Mouse (Mus musculus) lung, embryonic 14.5 days (tissue): ENCODE results near the gene Hlcs. TPM values are rescaled to one million over a fixed set of nuclear protein-coding genes. Genes with fewer than 3 reads are reported as not detected.
A peak's percentile ranks its signal among the peaks of the same experiment; 100 is the strongest.

Source experiments
- ATAC-seq: fragments of 200-750 bp; cut with Nextera tagmentation; 2 replicates; pipeline ENCODE4 v1.8.0; 2017; ENCODE audit warnings: mild to moderate bottlenecking, moderate TSS enrichment, moderate library complexity; ENCODE audit not compliant: insufficient read depth
- DNase-seq: peaks from one replicate; pipeline ENCODE4 v3.0.0-alpha.2; 2015
- H3K27ac ChIP-seq: fragments of 300-500 bp; sonication (generic); 2 replicates; pipeline ENCODE4 v1.5.1; 2014; ENCODE audit warnings: low read depth, mild to moderate bottlenecking, moderate library complexity
- H3K27me3 ChIP-seq: fragments of 300-500 bp; sonication (generic); 2 replicates; pipeline ENCODE4 v1.6.1; 2014; ENCODE audit warnings: low read length, control low read depth; ENCODE audit not compliant: insufficient read depth
- H3K36me3 ChIP-seq: fragments of 300-500 bp; sonication (generic); 2 replicates; pipeline ENCODE4 v1.6.1; 2014; ENCODE audit warnings: control low read depth; ENCODE audit not compliant: insufficient read depth
- H3K4me1 ChIP-seq: fragments of 300-500 bp; sonication (generic); 2 replicates; pipeline ENCODE4 v1.6.1; 2014; ENCODE audit warnings: antibody characterized with exemption, control low read depth; ENCODE audit not compliant: insufficient read depth
- H3K4me2 ChIP-seq: fragments of 300-500 bp; sonication (generic); 2 replicates; pipeline ENCODE4 v1.6.1; 2014; ENCODE audit warnings: mild to moderate bottlenecking
- H3K4me3 ChIP-seq: fragments of 300-500 bp; sonication (generic); 2 replicates; pipeline ENCODE4 v1.5.1; 2014; ENCODE audit warnings: low read depth, low read length
- H3K9ac ChIP-seq: fragments of 300-500 bp; sonication (generic); 2 replicates; pipeline ENCODE4 v1.6.1; 2014
- H3K9me3 ChIP-seq: fragments of 300-500 bp; sonication (generic); 2 replicates; pipeline ENCODE4 v1.6.1; 2016; ENCODE audit warnings: low read depth, low read length, control low read depth
- CTCF ChIP-seq: IDR thresholded peaks from 2 replicates; pipeline ENCODE4 v1.5.1; 2016; ENCODE audit warnings: antibody characterized with exemption, low read depth
- WGBS: fragments of 180-500 bp; shearing (Covaris S2); extraction: QIAGEN DNeasy Blood & Tissue Kit; methylation state at CpG from one replicate; pipeline ENCODE4 v1.1.7; 2014; 5-methylcytosine and 5-hydroxymethylcytosine counted together
- polyA plus RNA-seq: library from polyadenylated mRNA; unstranded; fragments of >200 nt; fragmentation: Nextera tagmentation; extraction: Ambion mirVana; gene quantifications from 2 replicates; pipeline ENCODE4 v1.2.1, GENCODE M21; 2014

Hlcs gene
- polyA plus RNA-seq, 1 experiment from 2014 or later: 8.0 TPM

DNA sequence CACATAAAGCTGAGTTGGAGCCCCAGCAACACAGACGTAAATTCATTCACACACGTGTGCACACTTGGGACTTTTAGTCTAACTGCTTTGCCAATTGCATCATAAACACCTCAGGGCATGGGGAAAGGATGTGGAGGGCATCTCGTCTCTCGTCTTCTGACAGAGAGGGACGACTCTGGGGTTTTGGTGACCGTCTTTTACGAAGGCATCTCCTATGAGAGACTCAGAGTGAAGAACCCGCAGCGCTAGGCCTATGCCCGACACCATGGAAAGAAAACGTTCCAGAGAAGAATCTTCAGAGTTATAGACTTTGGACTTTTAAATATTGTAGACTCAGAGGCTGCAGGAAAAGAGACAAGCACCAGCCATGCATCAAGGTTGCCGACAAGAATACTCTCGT lies 61.6 kb downstream of the Hlcs start:
- no peak overlapping the region for H3K4me3 ChIP-seq
- TF ChIP-seq CTCF: no peak
- H3K27me3 ChIP-seq: no peaks in the 10 kb centered on the region
- ATAC-seq (no peak), DNase-seq (no peak)
- 81% methylated on average over 13 of the region's 13 CpGs for WGBS
- H3K9me3 ChIP-seq: no peaks in the 10 kb centered on the region
- H3K4me1 ChIP-seq: peaks cover 5% of the 10 kb centered on the region; the same call in 1 of the 2 replicates
- H3K27ac ChIP-seq: no peak overlapping the region
- no peaks in the 10 kb centered on the region for H3K36me3 ChIP-seq
- H3K4me2 ChIP-seq: no peak overlapping the region
- no peak overlapping the region for H3K9ac ChIP-seq

DNA sequence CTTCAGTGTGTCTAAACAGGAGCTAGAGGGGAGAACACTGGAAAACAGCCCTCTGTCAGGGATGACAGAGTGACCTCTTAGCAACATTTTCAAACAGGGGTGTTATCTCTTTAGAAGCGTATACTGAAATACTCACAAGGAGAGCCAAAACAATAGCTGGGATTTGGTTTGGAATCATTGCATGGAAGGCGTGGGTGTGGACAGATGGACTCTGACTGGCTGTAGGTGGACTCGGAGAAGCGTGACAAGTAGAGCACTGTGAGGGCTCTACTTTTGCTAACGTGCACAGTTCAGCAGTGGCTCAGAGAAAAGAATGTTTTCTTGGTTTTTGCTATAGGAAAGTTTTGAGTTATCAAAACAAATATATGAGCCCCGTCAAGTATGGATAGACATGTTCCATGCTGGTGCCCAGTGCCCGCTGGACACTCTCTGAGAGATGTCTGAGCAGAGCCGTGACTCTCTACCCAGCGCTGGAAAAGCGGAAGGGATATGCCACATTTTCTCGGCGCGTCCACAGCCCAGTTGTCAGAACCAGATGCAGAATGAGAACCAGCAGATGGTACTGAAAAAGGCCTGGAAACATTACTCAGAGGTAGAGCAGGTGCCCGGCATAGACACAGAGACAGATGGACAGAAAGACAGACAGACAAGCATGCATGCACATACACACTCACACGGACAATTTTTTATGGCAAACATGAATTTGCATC lies 62.6 kb downstream of the Hlcs start:
- Histone ChIP-seq H3K4me1 (peaks cover 5% of the 10 kb centered on the region; the same call in 1 of the 2 replicates), H3K4me2 (peak overlapping the region; percentile 50), H3K4me3 (no peak overlapping the region), H3K36me3 (no peaks in the 10 kb centered on the region), H3K9me3 (no peaks in the 10 kb centered on the region), H3K27me3 (no peaks in the 10 kb centered on the region), H3K27ac (no peak overlapping the region), H3K9ac (no peak overlapping the region)
- no peak for TF ChIP-seq CTCF
- 62% methylated on average over 15 of the region's 15 CpGs for WGBS
- peak; percentile 24 for DNase-seq
- ATAC-seq: no peak

DNA sequence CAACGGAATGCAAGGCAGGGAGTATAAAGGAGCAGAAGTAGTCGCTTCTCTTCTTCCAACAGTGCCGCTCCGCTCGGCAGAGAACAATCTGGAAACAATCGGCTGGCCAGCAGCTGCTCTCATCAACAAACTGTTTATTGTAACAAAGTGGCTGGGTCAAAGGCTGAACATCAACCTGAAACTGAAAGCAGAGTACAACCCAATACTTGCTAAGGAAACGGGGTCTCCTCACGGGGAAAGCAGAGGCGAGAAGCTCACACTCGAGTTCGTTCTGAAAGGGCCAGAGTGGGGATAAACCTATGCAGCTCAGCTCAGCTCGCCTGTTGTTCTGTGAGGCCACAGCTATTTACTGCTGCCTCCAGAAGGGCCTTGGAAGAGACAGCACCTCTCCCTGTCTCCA lies 63.2 kb downstream of the Hlcs start:
- Histone ChIP-seq H3K4me2 (peak overlapping the region; percentile 50), H3K9ac (no peak overlapping the region), H3K27me3 (no peaks in the 10 kb centered on the region), H3K4me3 (no peak overlapping the region), H3K27ac (no peak overlapping the region), H3K36me3 (no peaks in the 10 kb centered on the region), H3K4me1 (peaks cover 5% of the 10 kb centered on the region; the same call in 1 of the 2 replicates), H3K9me3 (no peaks in the 10 kb centered on the region)
- 19% methylated on average over 12 of the region's 12 CpGs for WGBS
- TF ChIP-seq CTCF: no peak
- DNase-seq (peak; percentile 59), ATAC-seq (no peak)

DNA sequence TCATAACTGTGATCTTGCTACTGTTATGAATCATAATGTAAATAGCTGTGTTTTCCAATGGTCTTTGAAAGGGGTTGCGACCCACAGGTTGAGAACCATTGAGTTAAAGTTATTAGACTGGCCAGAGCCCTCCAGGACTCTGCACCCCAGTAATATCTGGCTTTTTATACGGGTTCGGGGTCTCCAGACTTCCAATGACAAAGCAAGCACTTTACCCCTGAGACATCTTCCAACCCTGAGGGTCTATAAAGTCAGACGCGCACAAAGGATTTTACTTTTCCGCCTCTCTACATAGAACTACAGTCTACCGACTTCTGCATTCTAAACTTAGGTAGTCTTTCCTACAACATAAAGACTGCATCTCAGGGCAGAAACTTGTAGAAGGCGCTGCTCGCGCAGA lies 63.7 kb downstream of the Hlcs start:
- no peaks in the 10 kb centered on the region for H3K9me3 ChIP-seq
- DNase-seq: no peak
- H3K36me3 ChIP-seq: no peaks in the 10 kb centered on the region
- H3K4me2 ChIP-seq: peak overlapping the region; percentile 50
- H3K4me1 ChIP-seq: peaks cover 5% of the 10 kb centered on the region; the same call in 1 of the 2 replicates
- H3K4me3 ChIP-seq: no peak overlapping the region
- no peak for ATAC-seq
- H3K9ac ChIP-seq: no peak overlapping the region
- WGBS: 62% methylated on average over 10 of the region's 10 CpGs
- TF ChIP-seq CTCF: no peak
- no peaks in the 10 kb centered on the region for H3K27me3 ChIP-seq
- no peak overlapping the region for H3K27ac ChIP-seq

DNA sequence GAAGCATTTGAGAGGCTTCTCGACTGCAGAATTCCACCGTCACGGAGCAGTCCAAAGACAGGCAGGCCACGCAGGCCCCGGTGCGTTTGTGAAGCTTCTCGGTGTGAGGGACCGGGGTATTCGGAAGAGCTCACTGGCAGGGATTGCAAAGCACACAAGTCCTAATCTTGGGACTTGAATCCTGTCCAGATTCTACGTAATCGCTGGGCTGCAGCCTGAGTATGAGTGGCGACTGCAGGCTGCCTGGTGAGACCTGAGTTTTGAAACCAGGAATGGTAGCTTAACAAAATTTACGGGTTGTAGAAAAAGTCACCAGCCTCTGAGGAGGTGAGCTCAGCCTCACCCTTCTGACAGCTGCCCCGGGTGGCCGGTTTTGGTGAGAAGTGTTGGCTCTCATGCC lies 64.7 kb downstream of the Hlcs start:
- 67% methylated on average over 15 of the region's 15 CpGs for WGBS
- Histone ChIP-seq H3K27ac (no peak overlapping the region), H3K9ac (no peak overlapping the region), H3K4me1 (peaks cover 5% of the 10 kb centered on the region; the same call in 1 of the 2 replicates), H3K27me3 (no peaks in the 10 kb centered on the region), H3K4me2 (no peak overlapping the region), H3K4me3 (no peak overlapping the region), H3K36me3 (no peaks in the 10 kb centered on the region), H3K9me3 (no peaks in the 10 kb centered on the region)
- DNase-seq (peak; percentile 60), ATAC-seq (no peak)
- no peak for TF ChIP-seq CTCF

DNA sequence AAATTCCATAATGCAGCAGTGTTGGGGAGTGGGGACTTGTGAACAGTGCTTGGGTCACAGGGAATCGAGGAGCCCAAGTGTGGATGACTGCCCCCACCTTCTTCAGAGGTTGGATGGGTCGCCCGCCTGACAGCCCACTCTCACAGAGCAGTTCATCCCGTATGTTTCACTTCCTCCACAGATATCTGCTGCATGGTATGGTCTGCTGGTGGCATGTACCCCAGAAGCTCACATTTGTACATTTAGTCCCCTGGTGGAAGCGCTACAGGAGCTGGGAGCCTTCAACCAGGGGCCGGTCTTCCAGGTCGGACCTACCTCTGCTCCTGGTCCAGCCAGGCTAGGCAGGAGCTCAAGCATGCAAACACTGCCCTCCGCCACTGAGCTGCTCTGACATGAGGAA lies 66.4 kb downstream of the Hlcs start:
- no peak for ATAC-seq

DNA sequence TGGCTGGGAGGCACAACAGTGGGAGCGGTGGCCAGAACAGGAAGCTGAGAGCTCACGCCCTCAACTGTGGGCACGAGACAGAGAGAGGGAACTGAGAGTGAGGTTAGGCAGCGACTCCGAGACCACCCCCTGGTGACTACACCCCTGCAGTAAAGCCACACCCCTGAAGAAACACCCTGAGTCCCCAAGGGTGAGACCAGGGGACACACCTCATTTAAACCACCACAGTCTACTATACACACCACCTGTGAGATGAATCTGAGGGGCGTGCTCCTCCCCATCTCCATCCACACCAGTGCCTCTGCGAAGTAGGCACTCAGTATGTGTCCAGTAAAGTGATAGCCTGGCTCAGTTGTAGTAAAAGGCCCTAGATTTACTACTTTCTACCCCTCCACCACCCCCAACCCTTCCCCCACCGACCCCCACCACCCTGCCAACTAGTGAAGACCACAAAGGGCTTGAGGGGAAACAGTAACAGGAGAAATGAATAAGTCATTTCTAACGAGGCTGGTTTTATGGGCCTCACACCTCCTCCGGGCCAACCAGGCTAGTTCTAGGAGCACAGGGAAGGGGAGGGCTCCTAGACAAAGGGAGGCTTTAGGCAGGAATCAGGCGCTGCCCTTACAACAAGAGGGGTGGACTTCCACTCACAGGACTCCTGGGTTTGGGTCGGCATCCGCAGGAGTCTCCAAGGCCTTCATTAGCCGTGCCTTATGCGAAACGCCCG lies 67.2 kb downstream of the Hlcs start:
- no peaks in the 10 kb centered on the region for H3K36me3 ChIP-seq
- ATAC-seq (no peak), DNase-seq (no peak)
- no peak for TF ChIP-seq CTCF
- H3K9ac ChIP-seq: no peak overlapping the region
- H3K27me3 ChIP-seq: no peaks in the 10 kb centered on the region
- no peaks in the 10 kb centered on the region for H3K9me3 ChIP-seq
- WGBS: 81% methylated on average over 17 of the region's 17 CpGs
- H3K27ac ChIP-seq: no peak overlapping the region
- H3K4me2 ChIP-seq: no peak overlapping the region
- H3K4me1 ChIP-seq: peaks cover 5% of the 10 kb centered on the region; the same call in 1 of the 2 replicates
- H3K4me3 ChIP-seq: no peak overlapping the region

More for the DNA sequence above, 66.4 kb downstream of the Hlcs start:
- Histone ChIP-seq H3K36me3 (no peaks in the 10 kb centered on the region), H3K27ac (no peak overlapping the region), H3K4me1 (peaks cover 5% of the 10 kb centered on the region; the same call in 1 of the 2 replicates), H3K27me3 (no peaks in the 10 kb centered on the region), H3K4me3 (no peak overlapping the region), H3K9me3 (no peaks in the 10 kb centered on the region), H3K9ac (no peak overlapping the region), H3K4me2 (no peak overlapping the region)
- TF ChIP-seq CTCF: no peak
- WGBS: 85% methylated on average over 8 of the region's 8 CpGs
- DNase-seq: no peak
